Mouse (Mus musculus) lung, embryonic 16.5 days (tissue): ENCODE measurements at regions not wholly inside any gene's neighbourhood (a gene's known extent, or its start where the extent isn't known, plus 50 kb on each side); places are given as distances from the start of the nearest gene placed in this dataset.
A peak's percentile ranks its signal among the peaks of the same experiment; 100 is the strongest.

ENCODE experiments used
- ATAC-seq: fragments of 200-750 bp; cut with Nextera tagmentation; 2 replicates; pipeline ENCODE4 v1.8.0; 2017; ENCODE audit warnings: low read depth, mild to moderate bottlenecking, moderate library complexity
- H3K27ac ChIP-seq: fragments of 300-500 bp; sonication (generic); 2 replicates; pipeline ENCODE4 v1.5.1; 2014; ENCODE audit warnings: mild to moderate bottlenecking, control low read depth, low read length
- H3K27me3 ChIP-seq: fragments of 300-500 bp; sonication (generic); 2 replicates; pipeline ENCODE4 v1.6.1; 2014; ENCODE audit warnings: low read depth, low read length, mixed read lengths; ENCODE audit not compliant: control insufficient read depth, insufficient read depth
- H3K36me3 ChIP-seq: fragments of 300-500 bp; sonication (generic); 2 replicates; pipeline ENCODE4 v1.6.1; 2014; ENCODE audit warnings: low read length; ENCODE audit not compliant: control insufficient read depth, insufficient read depth
- H3K4me1 ChIP-seq: fragments of 300-500 bp; sonication (generic); replicated peaks from 2 replicates; pipeline ENCODE4 v1.6.1; 2014; ENCODE audit warnings: low read length, mixed read lengths; ENCODE audit not compliant: control insufficient read depth, insufficient read depth
- H3K4me2 ChIP-seq: fragments of 300-500 bp; sonication (generic); 2 replicates; pipeline ENCODE4 v1.6.1; 2014; ENCODE audit warnings: low read depth, low read length, control low read depth
- H3K4me3 ChIP-seq: fragments of 300-500 bp; sonication (generic); 2 replicates; pipeline ENCODE4 v1.5.1; 2014; ENCODE audit warnings: mild to moderate bottlenecking, low read length, control low read depth
- H3K9ac ChIP-seq: fragments of 300-500 bp; sonication (generic); 2 replicates; pipeline ENCODE4 v1.6.1; 2014; ENCODE audit warnings: low read length, control low read depth
- H3K9me3 ChIP-seq: fragments of 300-500 bp; sonication (generic); 2 replicates; pipeline ENCODE4 v1.6.1; 2016; ENCODE audit warnings: low read length; ENCODE audit not compliant: control insufficient read depth
- WGBS: fragments of 180-500 bp; shearing (Covaris S2); extraction: QIAGEN DNeasy Blood & Tissue Kit; methylation state at CpG from one replicate; pipeline ENCODE4 v1.1.7; 2014; 5-methylcytosine and 5-hydroxymethylcytosine counted together

- no peak for ATAC-seq
- Histone ChIP-seq H3K36me3 (no peaks in the 10 kb centered on the region), H3K27me3 (no peaks in the 10 kb centered on the region), H3K4me1 (no peaks in the 10 kb centered on the region), H3K9ac (no peak overlapping the region), H3K4me3 (no peak overlapping the region), H3K27ac (no peak overlapping the region), H3K9me3 (no peaks in the 10 kb centered on the region), H3K4me2 (no peak overlapping the region)
- WGBS: 34% methylated on average over 16 of the region's 16 CpGs
Observed at GRCm38 (mm10) chr4:35394821-35395582, 169.0 kb upstream of the C9orf72 start.

- Histone ChIP-seq H3K4me3 (no peak overlapping the region), H3K4me1 (no peaks in the 10 kb centered on the region), H3K27me3 (no peaks in the 10 kb centered on the region), H3K4me2 (no peak overlapping the region), H3K27ac (no peak overlapping the region), H3K9me3 (no peaks in the 10 kb centered on the region; the same call in 1 of the 2 replicates), H3K36me3 (no peaks in the 10 kb centered on the region), H3K9ac (no peak overlapping the region)
- WGBS: 77% methylated on average over 4 of the region's 4 CpGs
- no peak for ATAC-seq
Observed at GRCm38 (mm10) chr4:35375791-35376190, 149.8 kb upstream of the C9orf72 start.

- Histone ChIP-seq H3K4me2 (no peak overlapping the region), H3K27ac (no peak overlapping the region), H3K36me3 (no peaks in the 10 kb centered on the region), H3K27me3 (no peaks in the 10 kb centered on the region), H3K9ac (no peak overlapping the region), H3K4me3 (no peak overlapping the region), H3K9me3 (no peaks in the 10 kb centered on the region; the same call in 1 of the 2 replicates), H3K4me1 (no peaks in the 10 kb centered on the region)
- WGBS: 52% methylated on average over 9 of the region's 9 CpGs
- ATAC-seq: no peak
Observed at GRCm38 (mm10) chr4:35373213-35373860, 147.4 kb upstream of the C9orf72 start.

GRCm38 (mm10) chr4:35372528-35373212 is 146.7 kb upstream of the C9orf72 start:
- no peaks in the 10 kb centered on the region for H3K36me3 ChIP-seq
- H3K4me2 ChIP-seq: no peak overlapping the region
- H3K27ac ChIP-seq: no peak overlapping the region
- H3K4me3 ChIP-seq: no peak overlapping the region
- H3K9me3 ChIP-seq: no peaks in the 10 kb centered on the region; the same call in 1 of the 2 replicates
- peak; percentile 49 for ATAC-seq
- no peaks in the 10 kb centered on the region for H3K4me1 ChIP-seq
- no peak overlapping the region for H3K9ac ChIP-seq
- no peaks in the 10 kb centered on the region for H3K27me3 ChIP-seq
- WGBS: 25% methylated on average over 8 of the region's 8 CpGs

- H3K4me1 ChIP-seq: no peaks in the 10 kb centered on the region
- H3K9ac ChIP-seq: no peak overlapping the region
- no peaks in the 10 kb centered on the region for H3K36me3 ChIP-seq
- WGBS: 73% methylated on average over 7 of the region's 7 CpGs
- H3K4me2 ChIP-seq: no peak overlapping the region
- H3K4me3 ChIP-seq: no peak overlapping the region
- H3K9me3 ChIP-seq: no peaks in the 10 kb centered on the region
- H3K27me3 ChIP-seq: no peaks in the 10 kb centered on the region
- no peak overlapping the region for H3K27ac ChIP-seq
- ATAC-seq: no peak
Observed at GRCm38 (mm10) chr4:35364161-35364560, 138.2 kb upstream of the C9orf72 start.

GRCm38 (mm10) chr4:35362176-35362575 is 136.2 kb upstream of the C9orf72 start:
- H3K36me3 ChIP-seq: no peaks in the 10 kb centered on the region
- no peak overlapping the region for H3K4me2 ChIP-seq
- no peaks in the 10 kb centered on the region for H3K9me3 ChIP-seq
- H3K4me1 ChIP-seq: no peaks in the 10 kb centered on the region
- 82% methylated on average over 3 of the region's 3 CpGs for WGBS
- no peak for ATAC-seq
- H3K27ac ChIP-seq: no peak overlapping the region
- H3K27me3 ChIP-seq: no peaks in the 10 kb centered on the region
- no peak overlapping the region for H3K9ac ChIP-seq
- no peak overlapping the region for H3K4me3 ChIP-seq

- H3K27ac ChIP-seq: no peak overlapping the region
- H3K9me3 ChIP-seq: no peaks in the 10 kb centered on the region
- no peak for ATAC-seq
- no peaks in the 10 kb centered on the region for H3K4me1 ChIP-seq
- no peak overlapping the region for H3K4me2 ChIP-seq
- 84% methylated on average over 3 of the region's 3 CpGs for WGBS
- no peak overlapping the region for H3K4me3 ChIP-seq
- H3K27me3 ChIP-seq: no peaks in the 10 kb centered on the region
- H3K36me3 ChIP-seq: no peaks in the 10 kb centered on the region
- H3K9ac ChIP-seq: no peak overlapping the region
Observed at GRCm38 (mm10) chr4:35359376-35359775, 133.4 kb upstream of the C9orf72 start.

GRCm38 (mm10) chr4:35356904-35357563 is 131.1 kb upstream of the C9orf72 start:
- WGBS: 76% methylated on average over 12 of the region's 12 CpGs
- ATAC-seq: no peak

GRCm38 (mm10) chr4:35356051-35356450 is 130.1 kb upstream of the C9orf72 start:
- 63% methylated on average over 6 of the region's 6 CpGs for WGBS
- H3K27me3 ChIP-seq: no peaks in the 10 kb centered on the region
- no peaks in the 10 kb centered on the region for H3K9me3 ChIP-seq
- H3K4me2 ChIP-seq: no peak overlapping the region
- no peaks in the 10 kb centered on the region for H3K4me1 ChIP-seq
- H3K27ac ChIP-seq: no peak overlapping the region
- no peak for ATAC-seq
- no peak overlapping the region for H3K9ac ChIP-seq
- no peak overlapping the region for H3K4me3 ChIP-seq
- H3K36me3 ChIP-seq: no peaks in the 10 kb centered on the region

More at GRCm38 (mm10) chr4:35356904-35357563, 131.1 kb upstream of the C9orf72 start:
- no peaks in the 10 kb centered on the region for H3K4me1 ChIP-seq
- no peak overlapping the region for H3K9ac ChIP-seq
- no peaks in the 10 kb centered on the region for H3K27me3 ChIP-seq
- H3K4me2 ChIP-seq: no peak overlapping the region
- H3K9me3 ChIP-seq: no peaks in the 10 kb centered on the region
- H3K36me3 ChIP-seq: no peaks in the 10 kb centered on the region
- H3K4me3 ChIP-seq: no peak overlapping the region
- H3K27ac ChIP-seq: no peak overlapping the region
